Mouse (Mus musculus) stomach, embryonic 14.5 days (tissue): ENCODE data around the gene Slc38a9. TPM values are rescaled to one million over a fixed set of nuclear protein-coding genes. Genes with fewer than 3 reads are reported as not detected.

Experiments used
- ATAC-seq: fragments of 200-750 bp; cut with Nextera tagmentation; 2 replicates; pipeline ENCODE4 v1.8.0; 2017; ENCODE audit warnings: low read depth, moderate TSS enrichment; ENCODE audit not compliant: insufficient number of reproducible peaks, insufficient read depth, low FRiP score
- H3K27ac ChIP-seq: fragments of 300-500 bp; sonication (generic); 2 replicates; pipeline ENCODE4 v1.5.1; 2014; ENCODE audit warnings: mild to moderate bottlenecking, low read length, moderate library complexity, mixed read lengths
- H3K27me3 ChIP-seq: fragments of 300-500 bp; sonication (generic); 2 replicates; pipeline ENCODE4 v1.6.1; 2014; ENCODE audit warnings: low read length, control low read depth, mixed read lengths; ENCODE audit not compliant: control insufficient read depth, insufficient read depth
- H3K36me3 ChIP-seq: fragments of 300-500 bp; sonication (generic); 2 replicates; pipeline ENCODE4 v1.6.1; 2014; ENCODE audit warnings: mild to moderate bottlenecking, control low read depth, low read length, moderate library complexity, mixed read lengths; ENCODE audit not compliant: control insufficient read depth, insufficient read depth
- H3K4me1 ChIP-seq: fragments of 300-500 bp; sonication (generic); 2 replicates; pipeline ENCODE4 v1.6.1; 2014; ENCODE audit warnings: low read length, control low read depth, mixed read lengths; ENCODE audit not compliant: control insufficient read depth, insufficient read depth
- H3K4me2 ChIP-seq: fragments of 300-500 bp; sonication (generic); replicated peaks from 2 replicates; pipeline ENCODE4 v1.6.1; 2014; ENCODE audit warnings: low read depth, low read length, control low read depth
- H3K4me3 ChIP-seq: fragments of 300-500 bp; sonication (generic); 2 replicates; pipeline ENCODE4 v1.5.1; 2014; ENCODE audit warnings: low read depth, low read length, control low read depth
- H3K9ac ChIP-seq: fragments of 300-500 bp; sonication (generic); replicated peaks from 2 replicates; pipeline ENCODE4 v1.6.1; 2014; ENCODE audit warnings: low read depth, mild to moderate bottlenecking, control low read depth, low read length, moderate library complexity, mixed read lengths
- H3K9me3 ChIP-seq: fragments of 300-500 bp; sonication (generic); 2 replicates; pipeline ENCODE4 v1.6.1; 2016; ENCODE audit warnings: low read depth, low read length, control low read depth; ENCODE audit not compliant: control insufficient read depth
- WGBS: fragments of 180-500 bp; shearing (Covaris S2); extraction: QIAGEN DNeasy Blood & Tissue Kit; methylation state at CpG from one replicate; pipeline ENCODE4 v1.1.7; 2014; 5-methylcytosine and 5-hydroxymethylcytosine counted together
- polyA plus RNA-seq: library from polyadenylated mRNA; unstranded; fragments of >200 nt; fragmentation: Nextera tagmentation; extraction: Ambion mirVana; gene quantifications from 2 replicates; pipeline ENCODE4 v1.2.1, GENCODE M21; 2014

Slc38a9 gene
- polyA plus RNA-seq, 1 experiment from 2014 or later = 18.1 TPM

GRCm38 (mm10) chr13:112733311-112733710, 72.8 kb downstream of the Slc38a9 start:
- ATAC-seq = no peak
- no peak overlapping the region for H3K4me3 ChIP-seq
- no peak overlapping the region for H3K9ac ChIP-seq
- 90% methylated on average over 12 of the region's 12 CpGs for WGBS
- no peaks in the 10 kb centered on the region for H3K27me3 ChIP-seq
- H3K27ac ChIP-seq = no peak overlapping the region
- no peaks in the 10 kb centered on the region for H3K36me3 ChIP-seq
- H3K9me3 ChIP-seq = peaks cover 3% of the 10 kb centered on the region; the same call in 1 of the 2 replicates
- H3K4me1 ChIP-seq = no peaks in the 10 kb centered on the region
- H3K4me2 ChIP-seq = no peak overlapping the region

DNA sequence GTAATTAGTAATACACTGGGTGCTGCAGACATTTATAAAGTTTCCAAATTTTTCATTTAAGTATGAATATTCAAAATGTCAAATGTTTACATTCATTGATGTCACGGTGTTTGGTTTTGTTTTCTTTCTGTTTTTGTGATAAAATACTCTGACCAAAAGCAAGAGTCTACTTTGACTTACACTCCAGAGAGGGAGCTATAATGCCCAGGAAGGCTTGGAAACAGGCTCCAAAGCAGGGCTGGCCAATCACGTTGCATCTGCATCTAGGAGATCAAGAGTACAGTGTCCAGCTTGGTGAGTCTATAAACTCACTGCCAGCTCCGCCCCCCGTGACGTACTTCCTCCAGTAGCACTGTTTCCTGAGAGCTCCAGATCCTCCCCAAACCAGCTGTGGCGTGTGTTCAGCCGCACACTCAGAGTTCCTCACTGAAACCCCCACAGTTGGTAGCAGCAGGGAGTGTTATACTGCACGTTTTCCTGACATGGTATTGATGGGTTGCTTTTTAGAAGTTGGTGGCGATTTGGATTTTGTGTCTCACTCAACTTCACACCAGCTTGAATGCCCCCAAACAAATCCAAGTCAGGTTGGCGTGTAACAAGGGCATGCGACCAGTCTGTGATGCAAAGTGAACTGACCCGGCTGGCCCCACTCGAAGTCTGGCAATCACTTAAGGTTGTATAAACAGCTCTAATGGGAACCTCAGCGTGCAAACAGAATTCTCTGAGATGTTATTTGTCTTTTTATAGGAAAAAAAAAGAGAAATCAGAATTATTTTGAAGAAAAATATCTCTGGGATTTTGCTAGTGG, 74.6 kb downstream of the Slc38a9 start:
- 44% methylated on average over 14 of the region's 14 CpGs for whole genome bisulfite sequencing
- peak overlapping the region; percentile 44; the same call in 1 of the 2 replicates for H3K27ac ChIP-seq
- H3K27me3 ChIP-seq = no peaks in the 10 kb centered on the region
- peak; percentile 65; the same call in 1 of the 2 replicates for ATAC-seq
- no peak overlapping the region for H3K4me2 ChIP-seq
- H3K4me1 ChIP-seq = no peaks in the 10 kb centered on the region
- no peak overlapping the region for H3K9ac ChIP-seq
- no peak overlapping the region for H3K4me3 ChIP-seq
- no peaks in the 10 kb centered on the region for H3K36me3 ChIP-seq
- no peaks in the 10 kb centered on the region for H3K9me3 ChIP-seq

GRCm38 (mm10) chr13:112736407-112736806, 75.9 kb downstream of the Slc38a9 start:
- Histone ChIP-seq H3K9me3 (no peaks in the 10 kb centered on the region), H3K36me3 (no peaks in the 10 kb centered on the region), H3K4me3 (no peak overlapping the region), H3K4me2 (no peak overlapping the region), H3K4me1 (no peaks in the 10 kb centered on the region), H3K9ac (no peak overlapping the region), H3K27me3 (no peaks in the 10 kb centered on the region), H3K27ac (no peak overlapping the region)
- no peak for ATAC-seq
- WGBS = 89% methylated on average over 10 of the region's 10 CpGs

GRCm38 (mm10) chr13:112737110-112737509, 76.6 kb downstream of the Slc38a9 start:
- no peak for ATAC-seq
- H3K27ac ChIP-seq = no peak overlapping the region
- H3K4me1 ChIP-seq = peaks cover 4% of the 10 kb centered on the region
- H3K36me3 ChIP-seq = no peaks in the 10 kb centered on the region
- no peaks in the 10 kb centered on the region for H3K27me3 ChIP-seq
- H3K4me2 ChIP-seq = no peak overlapping the region
- H3K9ac ChIP-seq = no peak overlapping the region
- WGBS = 79% methylated on average over 9 of the region's 9 CpGs
- H3K4me3 ChIP-seq = no peak overlapping the region
- H3K9me3 ChIP-seq = no peaks in the 10 kb centered on the region

DNA sequence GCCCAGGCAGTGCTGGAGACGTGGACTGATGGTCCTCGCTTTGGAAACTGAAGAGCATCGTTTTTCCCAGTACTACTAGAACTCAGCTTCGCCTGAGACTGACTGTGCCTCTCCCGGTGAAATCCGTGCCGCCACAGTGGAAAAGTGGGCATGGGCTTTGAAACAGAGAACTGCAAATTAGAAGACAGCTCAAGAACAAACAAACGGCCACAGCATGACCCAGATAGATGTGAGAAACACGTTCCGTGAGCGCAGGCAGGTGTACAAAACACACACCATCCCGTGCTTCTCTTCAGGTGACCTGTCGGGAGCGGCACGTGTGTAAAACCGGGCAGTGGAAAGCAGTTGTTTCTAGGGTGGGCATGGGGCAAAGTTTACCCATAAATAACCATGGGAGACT, 77.5 kb downstream of the Slc38a9 start:
- WGBS = 84% methylated on average over 16 of the region's 16 CpGs
- no peaks in the 10 kb centered on the region for H3K36me3 ChIP-seq
- H3K4me2 ChIP-seq = no peak overlapping the region

GRCm38 (mm10) chr13:112740073-112740472, 79.5 kb downstream of the Slc38a9 start:
- Histone ChIP-seq H3K27ac (no peak overlapping the region), H3K4me2 (no peak overlapping the region), H3K27me3 (no peaks in the 10 kb centered on the region), H3K9ac (no peak overlapping the region), H3K9me3 (no peaks in the 10 kb centered on the region), H3K4me3 (no peak overlapping the region), H3K4me1 (peaks cover 18% of the 10 kb centered on the region), H3K36me3 (no peaks in the 10 kb centered on the region)
- WGBS = 83% methylated on average over 6 of the region's 6 CpGs
- no peak for ATAC-seq

More for the DNA sequence above, 77.5 kb downstream of the Slc38a9 start:
- no peak overlapping the region for H3K4me3 ChIP-seq
- no peaks in the 10 kb centered on the region for H3K27me3 ChIP-seq
- ATAC-seq = no peak
- no peak overlapping the region for H3K9ac ChIP-seq
- H3K27ac ChIP-seq = no peak overlapping the region
- peaks cover 8% of the 10 kb centered on the region for H3K4me1 ChIP-seq
- no peaks in the 10 kb centered on the region for H3K9me3 ChIP-seq

- Histone ChIP-seq H3K27ac (peak overlapping the region; percentile 61; the same call in 1 of the 2 replicates), H3K4me1 (peaks cover 18% of the 10 kb centered on the region), H3K4me2 (no peak overlapping the region), H3K9ac (no peak overlapping the region), H3K4me3 (no peak overlapping the region), H3K36me3 (no peaks in the 10 kb centered on the region), H3K9me3 (no peaks in the 10 kb centered on the region), H3K27me3 (no peaks in the 10 kb centered on the region)
- WGBS = 37% methylated on average over 14 of the region's 14 CpGs
- no peak; the same call in 1 of the 2 replicates for ATAC-seq
Measured at GRCm38 (mm10) chr13:112742076-112742830, 81.7 kb downstream of the Slc38a9 start.

DNA sequence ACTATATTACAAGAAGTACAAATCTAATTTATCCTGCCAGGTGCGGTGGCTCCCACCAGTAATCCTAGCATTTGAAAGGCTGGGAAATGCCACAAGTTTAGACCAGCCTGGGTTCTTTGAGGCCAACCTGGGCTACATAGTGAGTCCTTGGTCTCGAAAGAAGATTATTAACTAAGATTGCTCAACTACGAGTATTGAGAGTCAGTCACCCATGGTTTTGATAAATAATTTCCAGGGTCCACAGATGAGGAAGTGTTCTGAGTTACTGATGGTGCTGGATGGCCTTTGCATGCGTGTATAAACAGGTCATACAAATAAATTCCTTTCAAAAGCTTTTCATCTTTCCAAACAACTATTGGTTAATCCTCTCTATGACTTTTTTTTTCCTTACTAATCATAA, 83.1 kb downstream of the Slc38a9 start:
- Histone ChIP-seq H3K4me2 (no peak overlapping the region), H3K27me3 (no peaks in the 10 kb centered on the region), H3K9ac (no peak overlapping the region), H3K9me3 (no peaks in the 10 kb centered on the region), H3K4me1 (peaks cover 18% of the 10 kb centered on the region), H3K36me3 (no peaks in the 10 kb centered on the region), H3K4me3 (no peak overlapping the region), H3K27ac (peak overlapping the region; percentile 44; the same call in 1 of the 2 replicates)
- no peak for ATAC-seq
- WGBS = 86% methylated on average over 4 of the region's 4 CpGs
